Mouse (Mus musculus): ENCODE measurements around the gene Ahnak.
"Not testable (repeated sequence)": the region's sequence is repeated elsewhere in the genome, so short reads cannot be mapped to it uniquely, and the experiment has no call there.

Gene Ahnak

GRCm38 (mm10) chr19:8993625-8993912 is 4.5 kb downstream of the Ahnak start:
- no peak for DNase-seq (ENCODE audit: extremely low spot score, low spot score)

- no peak for DNase-seq (ENCODE audit: extremely low spot score, low spot score)
Observed at GRCm38 (mm10) chr19:8994813-8995607, 5.9 kb downstream of the Ahnak start.

- DNase-seq (ENCODE audit: extremely low spot score, low spot score) = no peak
Observed at GRCm38 (mm10) chr19:8996601-8997000, 7.5 kb downstream of the Ahnak start.

- no peak for DNase-seq (ENCODE audit: extremely low spot score, low spot score)
Observed at GRCm38 (mm10) chr19:8997546-8997945, 8.5 kb downstream of the Ahnak start.

GRCm38 (mm10) chr19:8998546-8998945 is 9.5 kb downstream of the Ahnak start:
- no peak for DNase-seq (ENCODE audit: extremely low spot score, low spot score)

GRCm38 (mm10) chr19:8999223-8999622 is 10.1 kb downstream of the Ahnak start:
- DNase-seq (ENCODE audit: extremely low spot score, low spot score) = no peak

GRCm38 (mm10) chr19:9006915-9007314 is 17.8 kb downstream of the Ahnak start:
- not testable (repeated sequence) for DNase-seq (ENCODE audit: extremely low spot score, low spot score)

- no peak for DNase-seq (ENCODE audit: extremely low spot score, low spot score)
Observed at GRCm38 (mm10) chr19:9019298-9019697, 30.2 kb downstream of the Ahnak start.

GRCm38 (mm10) chr19:9023021-9023778 is 34.1 kb downstream of the Ahnak start:
- DNase-seq (ENCODE audit: extremely low spot score, low spot score) = no peak

- DNase-seq (ENCODE audit: extremely low spot score, low spot score) = no peak
Observed at GRCm38 (mm10) chr19:9025562-9026257, 36.6 kb downstream of the Ahnak start.

GRCm38 (mm10) chr19:9026634-9027033 is 37.5 kb downstream of the Ahnak start:
- DNase-seq (ENCODE audit: extremely low spot score, low spot score) = no peak

- no peak for DNase-seq (ENCODE audit: extremely low spot score, low spot score)
Observed at GRCm38 (mm10) chr19:9027795-9028194, 38.7 kb downstream of the Ahnak start.

GRCm38 (mm10) chr19:9028375-9028774 is 39.3 kb downstream of the Ahnak start:
- DNase-seq (ENCODE audit: extremely low spot score, low spot score) = no peak

- no peak for DNase-seq (ENCODE audit: extremely low spot score, low spot score)
Observed at GRCm38 (mm10) chr19:9029640-9030262, 40.7 kb downstream of the Ahnak start.

GRCm38 (mm10) chr19:9032502-9033129 is 43.5 kb downstream of the Ahnak start:
- no peak for DNase-seq (ENCODE audit: extremely low spot score, low spot score)

- no peak for DNase-seq (ENCODE audit: extremely low spot score, low spot score)
Observed at GRCm38 (mm10) chr19:9033412-9034340, 44.6 kb downstream of the Ahnak start.

- DNase-seq (ENCODE audit: extremely low spot score, low spot score) = no peak
Observed at GRCm38 (mm10) chr19:9034480-9034879, 45.4 kb downstream of the Ahnak start.

GRCm38 (mm10) chr19:9035101-9035500 is 46.0 kb downstream of the Ahnak start:
- no peak for DNase-seq (ENCODE audit: extremely low spot score, low spot score)

GRCm38 (mm10) chr19:9038136-9038535 is 49.1 kb downstream of the Ahnak start:
- no peak for DNase-seq (ENCODE audit: extremely low spot score, low spot score)

- DNase-seq (ENCODE audit: extremely low spot score, low spot score) = no peak
Observed at GRCm38 (mm10) chr19:9039266-9039665, 50.2 kb downstream of the Ahnak start.

Measured in neural tube, embryonic 10.5 days (tissue).